Mouse (Mus musculus): Measurements from ENCODE around the gene Ppp1r35.

DNA sequence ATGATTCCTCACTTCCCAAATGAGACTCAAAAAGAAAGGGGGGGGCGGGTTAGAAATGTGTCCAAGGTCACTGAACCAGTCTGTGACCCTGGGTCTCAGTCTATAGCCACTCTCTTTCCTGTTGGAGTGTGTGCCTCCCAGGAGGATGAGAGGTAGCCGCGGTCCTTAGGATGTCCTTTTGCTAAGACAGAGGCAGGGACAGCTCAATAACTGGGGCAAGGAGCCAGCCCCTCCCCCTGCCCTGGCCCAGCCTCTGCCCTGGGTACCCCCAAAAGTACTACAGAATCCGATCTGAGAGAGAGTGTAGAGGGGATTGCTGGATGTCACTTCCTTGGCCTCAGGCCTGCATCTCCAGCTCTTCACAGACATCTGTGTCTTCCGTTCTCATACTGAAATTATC, 23.2 kb upstream of the Ppp1r35 start:
- no peak for TF ChIP-seq CTCF (IDR thresholded peaks at IDR 0.05; ENCODE audit: low read depth, low read length)
- no peak for TF ChIP-seq EP300 (IDR thresholded peaks at IDR 0.05; ENCODE audit: insufficient read depth, low read depth, low read length)

Measured in ES-Bruce4 (cell line).